Mouse (Mus musculus) spleen, adult 2 months (tissue): Measurements from ENCODE around the gene Serinc2.

ENCODE experiments used
- CTCF ChIP-seq: fragments of 200-500 bp; IDR thresholded peaks from 2 replicates; pipeline ENCODE4 v1.5.1; 2011; ENCODE audit warnings: mild to moderate bottlenecking, inconsistent platforms; ENCODE audit not compliant: insufficient read depth, insufficient read length, insufficient replicate concordance; ENCODE audit errors: extremely low read depth
- POLR2A ChIP-seq: fragments of 200-500 bp; IDR thresholded peaks from 2 replicates; pipeline ENCODE4 v1.6.1; 2011; ENCODE audit warnings: low read depth, low read length, inconsistent platforms

DNA sequence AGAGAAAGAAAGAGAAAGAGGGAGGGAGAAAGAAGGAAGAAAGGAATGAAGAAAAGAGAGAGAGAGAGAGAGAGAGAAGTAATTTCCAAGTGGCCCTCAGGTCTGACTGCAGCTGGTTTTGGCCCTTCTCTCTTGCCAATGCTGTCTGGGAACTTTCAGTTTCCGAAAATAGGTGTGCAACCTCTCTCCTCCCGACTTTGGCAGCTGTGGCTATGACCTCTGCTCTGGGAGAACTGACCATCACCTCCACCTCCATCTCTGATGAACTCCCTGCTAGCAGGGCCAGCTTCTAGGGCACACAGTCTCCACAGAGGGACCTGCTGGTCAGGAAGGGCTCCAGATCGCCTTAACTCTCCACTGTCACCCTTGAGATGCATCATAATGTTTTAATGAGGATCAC lies 7.5 kb upstream of the Serinc2 start:
- TF ChIP-seq CTCF, result no peak
- no peak for TF ChIP-seq POLR2A
